ENCODE assay signal across 8 mouse cellular contexts in genomic region chr8:25353822-25354770, GRCm38 (mm10).
DNase-seq lines count a peak whose midpoint lies in the region; ATAC-seq and TF ChIP-seq lines count a peak whose summit lies in the region.

No protein-coding gene starts in this region.

- no peak for TF ChIP-seq POLR2A in heart, adult 2 months (IDR thresholded peaks at IDR 0.05; ENCODE audit: insufficient read depth, low read depth, low read length)

- H3K79me2 ChIP-seq in heart, adult 2 months (replicated peaks; ENCODE audit: control insufficient read depth, insufficient read depth, low read length) = no peaks in the 10 kb centered on the region

- TF ChIP-seq CTCF in heart, adult 2 months (IDR thresholded peaks at IDR 0.05) = no peak
- TF ChIP-seq CTCF in liver, postnatal 0 days (IDR thresholded peaks at IDR 0.05; ENCODE audit: low read depth) = no peak

- H3K4me2 ChIP-seq in liver, postnatal 0 days (ENCODE audit: low read depth, low read length) = peak overlapping the region; percentile 19; the same call in 1 of the 2 replicates

- H3K9ac ChIP-seq in heart, adult 2 months (ENCODE audit: low read depth, low read length) = no peak overlapping the region
- no peak overlapping the region for H3K9ac ChIP-seq in liver, postnatal 0 days (replicated peaks)

- DNase-seq in heart, embryonic 10.5 days (ENCODE audit: low spot score) = no peak
- DNase-seq in heart, adult 2 months = no peak
- DNase-seq in cerebellum, adult 8-10 months = peak; percentile 51
- DNase-seq in liver, postnatal 0 days = no peak
- DNase-seq in thymus, postnatal 14 days = peak; percentile 41
- DNase-seq in spleen, postnatal 10 days (ENCODE audit: low spot score in 2 of 2) = no peak
- DNase-seq in ovary, postnatal 14 days (ENCODE audit: low spot score) = no peak

- 9% methylated on average over 27 of the region's 27 CpGs for WGBS in heart, embryonic 10.5 days
- WGBS in heart, adult 2 months = 18% methylated on average over 27 of the region's 27 CpGs
- WGBS in liver, postnatal 0 days (ENCODE audit: insufficient replicate concordance) = 6% methylated on average over 26 of the region's 27 CpGs

- peak; percentile 85 for ATAC-seq in granulocyte monocyte progenitor cell, adult 5-6 weeks (replicated peaks; ENCODE audit: poor library complexity, severe bottlenecking)
- no peak for ATAC-seq in liver, postnatal 0 days

- H3K4me3 ChIP-seq in heart, embryonic 10.5 days = peak overlapping the region; percentile 55
- no peak overlapping the region for H3K4me3 ChIP-seq in heart, adult 2 months
- no peak overlapping the region for H3K4me3 ChIP-seq in liver, postnatal 0 days (ENCODE audit: low read depth, low read length)

- H3K27me3 ChIP-seq in heart, embryonic 10.5 days (ENCODE audit: insufficient read depth, poor library complexity, severe bottlenecking) = peaks cover 42% of the 10 kb centered on the region
- no peaks in the 10 kb centered on the region for H3K27me3 ChIP-seq in heart, adult 2 months (ENCODE audit: control insufficient read depth, insufficient read depth, low read length)
- peaks cover 14% of the 10 kb centered on the region; the same call in 1 of the 2 replicates for H3K27me3 ChIP-seq in liver, postnatal 0 days (ENCODE audit: insufficient read depth, low read length)

- H3K9me3 ChIP-seq in heart, embryonic 10.5 days = no peaks in the 10 kb centered on the region
- no peaks in the 10 kb centered on the region for H3K9me3 ChIP-seq in liver, postnatal 0 days (ENCODE audit: low read length)

- peaks cover 8% of the 10 kb centered on the region for H3K4me1 ChIP-seq in heart, embryonic 10.5 days
- H3K4me1 ChIP-seq in heart, adult 2 months (ENCODE audit: control insufficient read depth, insufficient read depth, low read length) = no peaks in the 10 kb centered on the region
- H3K4me1 ChIP-seq in liver, postnatal 0 days (ENCODE audit: insufficient read depth) = no peaks in the 10 kb centered on the region

- TF ChIP-seq EP300 in heart, adult 2 months (IDR thresholded peaks at IDR 0.05; ENCODE audit: insufficient read depth, low read depth, low read length) = no peak
- no peak for TF ChIP-seq EP300 in liver, postnatal 0 days (IDR thresholded peaks at IDR 0.05; ENCODE audit: low read depth)

- intact Hi-C loops in heart, adult 2 months (cut with DNase I) = no loop called here

- no peaks in the 10 kb centered on the region for H3K36me3 ChIP-seq in heart, embryonic 10.5 days
- no peaks in the 10 kb centered on the region for H3K36me3 ChIP-seq in heart, adult 2 months (ENCODE audit: control insufficient read depth, insufficient read depth, low read length)
- H3K36me3 ChIP-seq in liver, postnatal 0 days (replicated peaks; ENCODE audit: insufficient read depth, low read length) = no peaks in the 10 kb centered on the region

- no peak overlapping the region for H3K27ac ChIP-seq in heart, embryonic 10.5 days
- no peak overlapping the region for H3K27ac ChIP-seq in heart, adult 2 months
- H3K27ac ChIP-seq in liver, postnatal 0 days (ENCODE audit: low read depth) = no peak overlapping the region

Comparison
In these comparisons a context has a peak if more than half of its experiments do, and no peak if none do; other contexts are left out.
1. DNase-seq: peak in cerebellum, adult 8-10 months (single experiment) and thymus, postnatal 14 days (single experiment); none in heart, embryonic 10.5 days (single experiment), heart, adult 2 months (0 of 2), liver, postnatal 0 days (single experiment), spleen, postnatal 10 days (0 of 2) and ovary, postnatal 14 days (single experiment).